In genomic region chr17:23563595-23564367, GRCm38 (mm10) we compare ENCODE assay signal across 8 mouse cellular contexts. TPM values are rescaled to one million over a fixed set of nuclear protein-coding genes. Genes with fewer than 3 reads are reported as not detected.
DNase-seq lines count a peak whose midpoint lies in the region; ATAC-seq and TF ChIP-seq lines count a peak whose summit lies in the region.

Gene Zfp213 (minus strand): TSS chr17:23564238.

- peaks cover 7% of the 10 kb centered on the region for H3K79me2 ChIP-seq in CH12.LX (replicated peaks; ENCODE audit: control insufficient read depth, extremely low read depth, insufficient read depth, poor library complexity, severe bottlenecking)

- dilution Hi-C loops in CH12.LX (cut with MboI; ENCODE audit: extremely low pct_ligation_motif_present, extremely low pct_unique_long_range_greater_than_20kb, low sequenced_read_pairs): no loop called here

- no peak for TF ChIP-seq CTCF in CH12.LX (conservative IDR thresholded peaks at IDR 0.05 in 1 of 2, IDR thresholded peaks at IDR 0.05 in 1 of 2; ENCODE audit: low read depth in 2 of 2, low read length in 2 of 2)
- no peak for TF ChIP-seq CTCF in heart, postnatal 0 days (IDR thresholded peaks at IDR 0.05; ENCODE audit: low read depth)
- TF ChIP-seq CTCF in liver, postnatal 0 days (IDR thresholded peaks at IDR 0.05; ENCODE audit: low read depth): no peak

- no peak for TF ChIP-seq EP300 in CH12.LX (IDR thresholded peaks at IDR 0.05; ENCODE audit: low read length)
- peak; percentile 28; the same call in 1 of the 2 replicates for TF ChIP-seq EP300 in heart, postnatal 0 days (IDR thresholded peaks at IDR 0.05; ENCODE audit: low read depth)
- TF ChIP-seq EP300 in liver, postnatal 0 days (IDR thresholded peaks at IDR 0.05; ENCODE audit: low read depth): no peak

- TF ChIP-seq POLR2A in CH12.LX (IDR thresholded peaks at IDR 0.05; ENCODE audit: low read depth, low read length): peak; percentile 97

- no peaks in the 10 kb centered on the region for H3K27me3 ChIP-seq in CH12.LX (replicated peaks)
- no peaks in the 10 kb centered on the region for H3K27me3 ChIP-seq in forebrain, embryonic 12.5 days
- H3K27me3 ChIP-seq in heart, postnatal 0 days (ENCODE audit: control insufficient read depth, insufficient read depth, low read length): no peaks in the 10 kb centered on the region
- H3K27me3 ChIP-seq in liver, postnatal 0 days (ENCODE audit: insufficient read depth, low read length): no peaks in the 10 kb centered on the region
- H3K27me3 ChIP-seq in neural tube, embryonic 14.5 days (ENCODE audit: control insufficient read depth, insufficient read depth, low read length): no peaks in the 10 kb centered on the region

- peak within 1 kb of the TSS; percentile 86 for H3K9ac ChIP-seq in CH12.LX (ENCODE audit: insufficient read depth, low read depth)
- H3K9ac ChIP-seq in forebrain, embryonic 12.5 days: peak within 1 kb of the TSS; percentile 83
- peak within 1 kb of the TSS; percentile 88 for H3K9ac ChIP-seq in heart, postnatal 0 days (replicated peaks; ENCODE audit: low read depth, low read length)
- peak within 1 kb of the TSS; percentile 84 for H3K9ac ChIP-seq in liver, postnatal 0 days (replicated peaks)
- H3K9ac ChIP-seq in neural tube, embryonic 14.5 days (replicated peaks; ENCODE audit: low read depth, low read length): peak within 1 kb of the TSS; percentile 85

- H3K27ac ChIP-seq in CH12.LX (ENCODE audit: insufficient read depth, low read depth): peak within 1 kb of the TSS; percentile 26
- H3K27ac ChIP-seq in forebrain, embryonic 12.5 days: peak within 1 kb of the TSS; percentile 91
- peak within 1 kb of the TSS; percentile 94 for H3K27ac ChIP-seq in heart, postnatal 0 days (ENCODE audit: low read depth)
- peak within 1 kb of the TSS; percentile 98 for H3K27ac ChIP-seq in liver, postnatal 0 days (ENCODE audit: low read depth)
- peak within 1 kb of the TSS; percentile 92 for H3K27ac ChIP-seq in neural tube, embryonic 14.5 days (ENCODE audit: low read depth, low read length)

- peak; percentile 97 for ATAC-seq in forebrain, embryonic 12.5 days (ENCODE audit: low FRiP score)
- ATAC-seq in heart, postnatal 0 days (ENCODE audit: insufficient read depth, low read depth): peak; percentile 99
- ATAC-seq in liver, postnatal 0 days: peak; percentile 98
- ATAC-seq in neural tube, embryonic 14.5 days (ENCODE audit: low read depth): peak; percentile 95

- TF ChIP-seq RAD21 in CH12.LX (IDR thresholded peaks at IDR 0.05; ENCODE audit: low read depth, low read length): no peak

- 2% methylated on average over 59 of the region's 59 CpGs for WGBS in forebrain, embryonic 12.5 days
- under 1% methylated on average over 59 of the region's 59 CpGs for WGBS in heart, postnatal 0 days
- WGBS in large intestine, adult 2 months: under 1% methylated on average over 59 of the region's 59 CpGs
- 2% methylated on average over 59 of the region's 59 CpGs for WGBS in liver, postnatal 0 days (ENCODE audit: insufficient replicate concordance)
- under 1% methylated on average over 59 of the region's 59 CpGs for WGBS in neural tube, embryonic 14.5 days

- in situ Hi-C loops in CH12.LX (cut with MboI; ENCODE audit: low pct_ligation_motif_present, low pct_unique_long_range_greater_than_20kb, low sequenced_read_pairs): no loop called here

- DNase-seq in CH12.LX (ENCODE audit: extremely low read depth): peak; percentile 93
- DNase-seq in c-Kit-positive CD71-positive TER-119-negative erythroid progenitor cells, embryonic 14.5 days (ENCODE audit: low read depth): peak; percentile 93
- peak; percentile 97 for DNase-seq in heart, postnatal 0 days (ENCODE audit: low spot score)
- DNase-seq in large intestine, adult 2 months (ENCODE audit: low read depth, low spot score): peak; percentile 87
- peak; percentile 96 for DNase-seq in liver, postnatal 0 days
- peak; percentile 96 for DNase-seq in testis, postnatal 10 days (ENCODE audit: low spot score)

- peaks cover 17 to 31% of the 10 kb centered on the region in 2 experiments for H3K36me3 ChIP-seq in CH12.LX (replicated peaks in 1 of 2; ENCODE audit: control insufficient read depth in 1 of 2, insufficient read depth in 1 of 2, low read length in 1 of 2)
- H3K36me3 ChIP-seq in forebrain, embryonic 12.5 days (replicated peaks): peaks cover 24% of the 10 kb centered on the region
- H3K36me3 ChIP-seq in heart, postnatal 0 days (replicated peaks; ENCODE audit: control insufficient read depth, insufficient read depth, low read length): peaks cover 19% of the 10 kb centered on the region
- H3K36me3 ChIP-seq in liver, postnatal 0 days (replicated peaks; ENCODE audit: insufficient read depth, low read length): peaks cover 11% of the 10 kb centered on the region
- peaks cover 10% of the 10 kb centered on the region; the same call in 1 of the 2 replicates for H3K36me3 ChIP-seq in neural tube, embryonic 14.5 days (ENCODE audit: control insufficient read depth, insufficient read depth, low read length)

- peaks cover 9 to 16% of the 10 kb centered on the region in 2 experiments for H3K4me1 ChIP-seq in CH12.LX (ENCODE audit: control insufficient read depth in 1 of 2, insufficient read depth in 2 of 2)
- H3K4me1 ChIP-seq in forebrain, embryonic 12.5 days: peaks cover 17% of the 10 kb centered on the region
- peaks cover 8% of the 10 kb centered on the region for H3K4me1 ChIP-seq in heart, postnatal 0 days (ENCODE audit: control insufficient read depth, insufficient read depth)
- H3K4me1 ChIP-seq in liver, postnatal 0 days (ENCODE audit: insufficient read depth): peaks cover 10% of the 10 kb centered on the region
- peaks cover 8% of the 10 kb centered on the region; the same call in 1 of the 2 replicates for H3K4me1 ChIP-seq in neural tube, embryonic 14.5 days (ENCODE audit: control insufficient read depth, insufficient read depth, low read length)

- H3K9me3 ChIP-seq in CH12.LX (replicated peaks; ENCODE audit: low read length): no peaks in the 10 kb centered on the region
- no peaks in the 10 kb centered on the region for H3K9me3 ChIP-seq in forebrain, embryonic 12.5 days
- no peaks in the 10 kb centered on the region for H3K9me3 ChIP-seq in heart, postnatal 0 days (replicated peaks; ENCODE audit: control insufficient read depth, low read length)
- no peaks in the 10 kb centered on the region for H3K9me3 ChIP-seq in liver, postnatal 0 days (ENCODE audit: low read length)
- no peaks in the 10 kb centered on the region for H3K9me3 ChIP-seq in neural tube, embryonic 14.5 days (ENCODE audit: control insufficient read depth, low read length)

- H3K4me2 ChIP-seq in CH12.LX (ENCODE audit: insufficient read depth, low read depth, poor library complexity, severe bottlenecking): peak within 1 kb of the TSS; percentile 96
- peak within 1 kb of the TSS; percentile 76 for H3K4me2 ChIP-seq in forebrain, embryonic 12.5 days
- H3K4me2 ChIP-seq in heart, postnatal 0 days (ENCODE audit: low read depth, low read length): peak within 1 kb of the TSS; percentile 75
- H3K4me2 ChIP-seq in liver, postnatal 0 days (ENCODE audit: low read depth, low read length): peak within 1 kb of the TSS; percentile 92
- H3K4me2 ChIP-seq in neural tube, embryonic 14.5 days (ENCODE audit: low read depth, low read length): peak within 1 kb of the TSS; percentile 81

- H3K4me3 ChIP-seq in CH12.LX (replicated peaks in 1 of 3; ENCODE audit: low read depth in 2 of 3, low read length in 2 of 3, poor library complexity in 1 of 3): peak within 1 kb of the TSS; percentile 66 to 97 (median 69)
- peak within 1 kb of the TSS; percentile 66 for H3K4me3 ChIP-seq in forebrain, embryonic 12.5 days (replicated peaks)
- H3K4me3 ChIP-seq in heart, postnatal 0 days (ENCODE audit: low read depth, low read length): peak within 1 kb of the TSS; percentile 76
- H3K4me3 ChIP-seq in liver, postnatal 0 days (ENCODE audit: low read depth, low read length): peak within 1 kb of the TSS; percentile 84
- peak within 1 kb of the TSS; percentile 82 for H3K4me3 ChIP-seq in neural tube, embryonic 14.5 days (ENCODE audit: low read depth, low read length)

TF ChIP-seq in CH12.LX, 34 proteins besides CTCF, POLR2A, EP300 and RAD21 (continues in another document):
- no peak for TF ChIP-seq USF2 (conservative IDR thresholded peaks at IDR 0.05; ENCODE audit: low read depth, low read length)
- no peak for TF ChIP-seq ZC3H11A (IDR thresholded peaks at IDR 0.05; ENCODE audit: low read depth, low read length)
- peak; percentile 95 for TF ChIP-seq NELFE (IDR thresholded peaks at IDR 0.05; ENCODE audit: low read depth, low read length)
- TF ChIP-seq ETS1 (conservative IDR thresholded peaks at IDR 0.05; ENCODE audit: low read depth, low read length): no peak
- TF ChIP-seq MAZ (IDR thresholded peaks at IDR 0.05; ENCODE audit: low read depth, low read length): no peak
- no peak for TF ChIP-seq SMC3 (IDR thresholded peaks at IDR 0.05; ENCODE audit: low read depth, low read length)
- TF ChIP-seq MXI1 (IDR thresholded peaks at IDR 0.05; ENCODE audit: low read depth, low read length): peak; percentile 90
- peak; percentile 88 for TF ChIP-seq TCF12 (IDR thresholded peaks at IDR 0.05; ENCODE audit: low read depth, low read length)
- peak; percentile 88 for TF ChIP-seq HCFC1 (IDR thresholded peaks at IDR 0.05; ENCODE audit: low read depth, low read length)
- no peak for TF ChIP-seq ZKSCAN1 (IDR thresholded peaks at IDR 0.05; ENCODE audit: borderline replicate concordance, low read depth, low read length)
- no peak for TF ChIP-seq PAX5 (IDR thresholded peaks at IDR 0.05; ENCODE audit: low read length)
- TF ChIP-seq UBTF (IDR thresholded peaks at IDR 0.05; ENCODE audit: low read depth, low read length): no peak
- peak; percentile 81; the same call in 1 of the 2 replicates for TF ChIP-seq MAX (IDR thresholded peaks at IDR 0.05; ENCODE audit: low read length)
- 0 out of 2 replicates have a peak, but pooled peaks have one; percentile 65 for TF ChIP-seq CHD1 (IDR thresholded peaks at IDR 0.05; ENCODE audit: low read depth, low read length)
- TF ChIP-seq MEF2A (IDR thresholded peaks at IDR 0.05; ENCODE audit: borderline replicate concordance, low read depth, low read length): peak; percentile 51; the same call in 1 of the 2 replicates
- TF ChIP-seq ZNF384 (IDR thresholded peaks at IDR 0.05; ENCODE audit: low read depth, low read length): no peak
- no peak for TF ChIP-seq RCOR1 (conservative IDR thresholded peaks at IDR 0.05; ENCODE audit: low read depth, low read length)

RNA-seq across cellular contexts. Expression of gene Zfp213, which starts in this region (rescaled TPM):
- total RNA-seq in CH12.LX (2012; rRNA removed) (10.9 and 11.4 TPM in 2 replicates), CH12.LX (2014; rRNA removed) (8.5 and 9.4 TPM in 2 replicates)
- polyA plus RNA-seq in CH12.LX (2012; ENCODE audit: insufficient read length, low read depth): 7.1 and 8.0 TPM in 2 replicates
- polyA plus RNA-seq in forebrain, embryonic 12.5 days (2016; fragmentation: Nextera tagmentation; extraction: Ambion mirVana): 22.7 and 23.7 TPM in 2 replicates
- 12.6 and 21.4 TPM in 2 replicates for total RNA-seq in heart, postnatal 0 days (2014; rRNA removed; ENCODE audit: low replicate concordance)
- polyA plus RNA-seq in heart, postnatal 0 days (2015; fragmentation: Nextera tagmentation; extraction: Ambion mirVana): 9.6 and 9.8 TPM in 2 replicates
- 10.6 and 11.2 TPM in 2 replicates for polyA plus RNA-seq in large intestine, adult 2 months (2012; rRNA removed)
- 5.2 and 5.5 TPM in 2 replicates for polyA plus RNA-seq in liver, postnatal 0 days (2015; fragmentation: Nextera tagmentation; extraction: Ambion mirVana)
- polyA plus RNA-seq in neural tube, embryonic 14.5 days (2014; fragmentation: Nextera tagmentation; extraction: Ambion mirVana): 16.9 and 19.8 TPM in 2 replicates

Comparison
In these comparisons a context has a peak if more than half of its experiments do, and no peak if none do; other contexts are left out.
1. Peak in every context shown above with its lines: DNase-seq, ATAC-seq, H3K4me3 ChIP-seq and H3K27ac ChIP-seq.
2. H3K27ac ChIP-seq: peak in every context shown above with its lines; median percentile 98 in liver, postnatal 0 days; 94 in heart, postnatal 0 days; 92 in neural tube, embryonic 14.5 days; 91 in forebrain, embryonic 12.5 days; 26 in CH12.LX.